Mouse (Mus musculus) spleen, postnatal 36 days (tissue): ENCODE data around the gene Arid3b.

Experiments
- DNase-seq, 2 experiments: peaks; one replicate each; pipeline ENCODE4 v3.0.0; 2022; ENCODE audit warnings: low spot score in 2 of 2, mixed read lengths in 1 of 2

Gene Arid3b

GRCm38 (mm10) chr9:57775736-57776135 lies 60.9 kb downstream of the Arid3b start:
- DNase-seq, result no peak

- DNase-seq, result no peak
Observed at GRCm38 (mm10) chr9:57775026-57775425, 61.6 kb downstream of the Arid3b start.

- no peak for DNase-seq
Observed at GRCm38 (mm10) chr9:57774168-57774567, 62.4 kb downstream of the Arid3b start.

GRCm38 (mm10) chr9:57773754-57774153 lies 62.8 kb downstream of the Arid3b start:
- no peak for DNase-seq

GRCm38 (mm10) chr9:57770836-57771235 lies 65.8 kb downstream of the Arid3b start:
- peak; percentile 40 to 71 for DNase-seq

GRCm38 (mm10) chr9:57770214-57770613 lies 66.4 kb downstream of the Arid3b start:
- no peak for DNase-seq

- peak; percentile 43 to 56 for DNase-seq
Observed at GRCm38 (mm10) chr9:57769539-57770069, 67.0 kb downstream of the Arid3b start.

GRCm38 (mm10) chr9:57767231-57767630 lies 69.4 kb downstream of the Arid3b start:
- DNase-seq, result no peak

GRCm38 (mm10) chr9:57766431-57766830 lies 70.2 kb downstream of the Arid3b start:
- DNase-seq, result no peak

- peak; percentile 53 to 74 for DNase-seq
Observed at GRCm38 (mm10) chr9:57765364-57766351, 70.9 kb downstream of the Arid3b start, which contains the start of gene Clk3. Clk3 (minus strand) TSS chr9:57765860.

- DNase-seq, result peak; percentile 95 to 96
Observed at GRCm38 (mm10) chr9:57764974-57765363, 71.6 kb downstream of the Arid3b start.

GRCm38 (mm10) chr9:57764147-57764973 lies 72.2 kb downstream of the Arid3b start:
- DNase-seq, result peak; percentile 56 to 73

- DNase-seq, result peak; percentile 36 to 43
Observed at GRCm38 (mm10) chr9:57762563-57762991, 74.0 kb downstream of the Arid3b start.

GRCm38 (mm10) chr9:57761563-57762551 lies 74.7 kb downstream of the Arid3b start:
- no peak for DNase-seq

GRCm38 (mm10) chr9:57760416-57761146 lies 76.0 kb downstream of the Arid3b start:
- no peak for DNase-seq

- peak; percentile 67 to 74 for DNase-seq
Observed at GRCm38 (mm10) chr9:57759289-57759688, 77.3 kb downstream of the Arid3b start.

GRCm38 (mm10) chr9:57758528-57758927 lies 78.1 kb downstream of the Arid3b start:
- DNase-seq, result no peak

- peak; percentile 32 to 58 for DNase-seq
Observed at GRCm38 (mm10) chr9:57757578-57757977, 79.0 kb downstream of the Arid3b start.

GRCm38 (mm10) chr9:57750901-57751300 lies 85.7 kb downstream of the Arid3b start:
- DNase-seq, result no peak

GRCm38 (mm10) chr9:57748831-57749230 lies 87.8 kb downstream of the Arid3b start:
- no peak for DNase-seq
